Mouse (Mus musculus) lung, postnatal 0 days (tissue): ENCODE results near the gene Nup62. TPM values are rescaled to one million over a fixed set of nuclear protein-coding genes. Genes with fewer than 3 reads are reported as not detected.

Source experiments
- ATAC-seq: fragments of 200-750 bp; cut with Nextera tagmentation; 2 replicates; pipeline ENCODE4 v1.8.0; 2017; ENCODE audit warnings: moderate library complexity
- DNase-seq: peaks from one replicate; pipeline ENCODE4 v3.0.0-alpha.2; 2016; ENCODE audit warnings: low spot score
- H3K27ac ChIP-seq: fragments of 300-500 bp; sonication (generic); 2 replicates; pipeline ENCODE4 v1.5.1; 2014; ENCODE audit warnings: antibody characterized with exemption, mild to moderate bottlenecking, low read length, mixed read lengths
- H3K27me3 ChIP-seq: fragments of 300-500 bp; sonication (generic); replicated peaks from 2 replicates; pipeline ENCODE4 v1.6.1; 2014; ENCODE audit warnings: low read length, mixed read lengths; ENCODE audit not compliant: insufficient read depth
- H3K36me3 ChIP-seq: fragments of 300-500 bp; sonication (generic); 2 replicates; pipeline ENCODE4 v1.6.1; 2014; ENCODE audit warnings: low read length, mixed read lengths; ENCODE audit not compliant: insufficient read depth
- H3K4me1 ChIP-seq: fragments of 300-500 bp; sonication (generic); 2 replicates; pipeline ENCODE4 v1.6.1; 2014; ENCODE audit warnings: antibody characterized with exemption, low read depth, low read length, mixed read lengths; ENCODE audit not compliant: insufficient read depth
- H3K4me2 ChIP-seq: fragments of 300-500 bp; sonication (generic); replicated peaks from 2 replicates; pipeline ENCODE4 v1.6.1; 2014; ENCODE audit warnings: low read depth, mild to moderate bottlenecking, low read length, moderate library complexity, mixed read lengths
- H3K4me3 ChIP-seq: fragments of 300-500 bp; sonication (generic); 2 replicates; pipeline ENCODE4 v1.5.1; 2014; ENCODE audit warnings: low read depth, low read length
- H3K9ac ChIP-seq: fragments of 300-500 bp; sonication (generic); replicated peaks from 2 replicates; pipeline ENCODE4 v1.6.1; 2014; ENCODE audit warnings: low read depth, mild to moderate bottlenecking
- H3K9me3 ChIP-seq: fragments of 300-500 bp; sonication (generic); 2 replicates; pipeline ENCODE4 v1.6.1; 2016; ENCODE audit warnings: low read length, mixed read lengths
- CTCF ChIP-seq: IDR thresholded peaks from 2 replicates; pipeline ENCODE4 v1.5.1; 2016; ENCODE audit warnings: antibody characterized with exemption, mild to moderate bottlenecking
- EP300 ChIP-seq: IDR thresholded peaks from 2 replicates; pipeline ENCODE4 v1.6.1; 2016; ENCODE audit warnings: antibody characterized with exemption, mild to moderate bottlenecking, control low read depth
- WGBS: fragments of 180-500 bp; shearing (Covaris S2); extraction: QIAGEN DNeasy Blood & Tissue Kit; methylation state at CpG from one replicate; pipeline ENCODE4 v1.1.7; 2014; 5-methylcytosine and 5-hydroxymethylcytosine counted together
- polyA plus RNA-seq: library from polyadenylated mRNA; unstranded; fragments of >200 nt; fragmentation: Nextera tagmentation; extraction: Ambion mirVana; gene quantifications from 2 replicates; pipeline ENCODE4 v1.2.1, GENCODE M21; 2015

The Nup62 gene
- polyA plus RNA-seq, 1 experiment from 2014 or later = 23.8 TPM

DNA sequence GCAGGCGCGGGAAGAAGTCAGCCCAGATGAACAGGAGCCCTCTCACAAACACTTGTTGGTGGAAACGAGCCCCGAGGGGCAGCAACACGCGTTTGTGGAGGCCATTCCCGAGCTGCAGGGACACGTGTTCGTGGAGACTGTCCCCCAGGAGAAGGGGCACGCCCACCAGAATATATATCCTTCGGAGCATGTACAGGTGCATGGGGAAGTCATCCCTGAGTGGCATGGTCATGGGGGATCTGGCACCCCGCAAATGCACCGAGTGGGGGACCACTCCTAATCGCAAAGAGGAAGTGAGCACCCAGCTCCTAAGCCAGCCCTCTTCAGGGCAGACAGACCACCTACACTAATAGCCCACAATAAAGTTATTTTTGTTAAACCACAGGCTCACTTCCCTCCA lies 24.5 kb downstream of the Nup62 start:
- Histone ChIP-seq H3K27me3 (0 out of 2 replicates have a peak, but pooled peaks cover 3% of the 10 kb centered on the region), H3K9ac (no peak overlapping the region), H3K4me2 (no peak overlapping the region; the same call in 1 of the 2 replicates), H3K36me3 (peaks cover 36% of the 10 kb centered on the region), H3K4me1 (peaks cover 15% of the 10 kb centered on the region; the same call in 1 of the 2 replicates), H3K27ac (no peak overlapping the region), H3K4me3 (no peak overlapping the region), H3K9me3 (no peaks in the 10 kb centered on the region)
- no peak for ATAC-seq
- TF ChIP-seq EP300 (no peak), CTCF (no peak)
- no peak for DNase-seq
- 60% methylated on average over 14 of the region's 14 CpGs for WGBS

DNA sequence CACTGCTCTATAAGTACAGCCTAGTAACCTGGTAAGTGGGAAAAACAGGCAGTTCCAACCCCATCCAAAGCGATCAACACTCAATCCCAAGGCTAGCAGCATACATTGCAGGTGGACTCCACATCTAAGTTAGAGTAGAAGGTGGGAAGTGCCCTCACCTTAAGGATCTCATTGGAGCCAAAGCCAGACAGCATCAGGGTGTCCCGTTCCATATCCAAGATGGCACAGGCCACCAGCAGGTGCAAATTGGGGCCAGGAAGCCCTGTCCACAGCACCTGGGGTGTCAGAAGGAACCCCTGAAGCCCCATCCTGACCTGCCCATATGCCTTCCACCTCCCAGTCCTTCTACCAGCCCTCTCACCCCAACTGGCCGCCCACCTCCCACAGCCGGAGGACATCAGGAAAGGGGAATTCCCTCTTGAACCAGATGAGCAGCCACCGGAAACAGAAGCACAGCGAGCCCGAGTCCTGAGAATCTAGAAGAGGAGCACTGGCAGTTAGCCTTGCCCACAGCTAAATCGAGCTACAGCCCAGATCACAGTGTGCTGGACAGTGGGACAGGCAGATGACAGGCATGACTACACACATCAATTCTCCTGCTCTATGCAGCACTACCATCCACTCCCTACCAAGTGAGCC lies 26.1 kb downstream of the Nup62 start:
- ATAC-seq = no peak
- no peak for DNase-seq
- H3K4me2 ChIP-seq = no peak overlapping the region
- peaks cover 11% of the 10 kb centered on the region; the same call in 1 of the 2 replicates for H3K4me1 ChIP-seq
- no peaks in the 10 kb centered on the region for H3K9me3 ChIP-seq
- peaks cover 49% of the 10 kb centered on the region for H3K36me3 ChIP-seq
- 84% methylated on average over 8 of the region's 8 CpGs for WGBS
- H3K4me3 ChIP-seq = no peak overlapping the region
- no peak for TF ChIP-seq CTCF
- TF ChIP-seq EP300 = no peak
- H3K27me3 ChIP-seq = 0 out of 2 replicates have a peak, but pooled peaks cover 3% of the 10 kb centered on the region
- H3K9ac ChIP-seq = no peak overlapping the region
- H3K27ac ChIP-seq = no peak overlapping the region

- Histone ChIP-seq H3K4me1 (peaks cover 12% of the 10 kb centered on the region; the same call in 1 of the 2 replicates), H3K36me3 (peaks cover 49% of the 10 kb centered on the region), H3K9ac (no peak overlapping the region), H3K27ac (no peak overlapping the region), H3K27me3 (0 out of 2 replicates have a peak, but pooled peaks cover 3% of the 10 kb centered on the region), H3K9me3 (no peaks in the 10 kb centered on the region), H3K4me3 (no peak overlapping the region), H3K4me2 (no peak overlapping the region)
- TF ChIP-seq CTCF (no peak), EP300 (no peak)
- ATAC-seq (no peak), DNase-seq (no peak)
- 96% methylated on average over 10 of the region's 10 CpGs for WGBS
Measured at GRCm38 (mm10) chr7:44845006-44845405, 29.1 kb downstream of the Nup62 start.

GRCm38 (mm10) chr7:44846804-44847203 lies 30.9 kb downstream of the Nup62 start:
- Histone ChIP-seq H3K36me3 (peaks cover 44% of the 10 kb centered on the region), H3K4me3 (no peak overlapping the region), H3K4me1 (peaks cover 14% of the 10 kb centered on the region; the same call in 1 of the 2 replicates), H3K9me3 (no peaks in the 10 kb centered on the region), H3K4me2 (no peak overlapping the region), H3K9ac (no peak overlapping the region), H3K27me3 (no peaks in the 10 kb centered on the region), H3K27ac (no peak overlapping the region)
- DNase-seq (no peak), ATAC-seq (no peak)
- WGBS = 90% methylated on average over 7 of the region's 7 CpGs
- TF ChIP-seq CTCF (no peak), EP300 (no peak)

GRCm38 (mm10) chr7:44847772-44848171 lies 31.9 kb downstream of the Nup62 start:
- ATAC-seq = no peak
- H3K27me3 ChIP-seq = no peaks in the 10 kb centered on the region
- H3K4me2 ChIP-seq = peak overlapping the region; percentile 60
- H3K9ac ChIP-seq = peak overlapping the region; percentile 41
- no peak for TF ChIP-seq EP300
- no peak for TF ChIP-seq CTCF
- 67% methylated on average over 5 of the region's 5 CpGs for WGBS
- H3K36me3 ChIP-seq = peaks cover 34% of the 10 kb centered on the region
- DNase-seq = no peak
- peak overlapping the region; percentile 82 for H3K4me3 ChIP-seq
- H3K9me3 ChIP-seq = no peaks in the 10 kb centered on the region
- H3K4me1 ChIP-seq = peaks cover 14% of the 10 kb centered on the region; the same call in 1 of the 2 replicates
- 0 out of 2 replicates have a peak overlapping the region, but pooled peaks have one; percentile 91 for H3K27ac ChIP-seq

DNA sequence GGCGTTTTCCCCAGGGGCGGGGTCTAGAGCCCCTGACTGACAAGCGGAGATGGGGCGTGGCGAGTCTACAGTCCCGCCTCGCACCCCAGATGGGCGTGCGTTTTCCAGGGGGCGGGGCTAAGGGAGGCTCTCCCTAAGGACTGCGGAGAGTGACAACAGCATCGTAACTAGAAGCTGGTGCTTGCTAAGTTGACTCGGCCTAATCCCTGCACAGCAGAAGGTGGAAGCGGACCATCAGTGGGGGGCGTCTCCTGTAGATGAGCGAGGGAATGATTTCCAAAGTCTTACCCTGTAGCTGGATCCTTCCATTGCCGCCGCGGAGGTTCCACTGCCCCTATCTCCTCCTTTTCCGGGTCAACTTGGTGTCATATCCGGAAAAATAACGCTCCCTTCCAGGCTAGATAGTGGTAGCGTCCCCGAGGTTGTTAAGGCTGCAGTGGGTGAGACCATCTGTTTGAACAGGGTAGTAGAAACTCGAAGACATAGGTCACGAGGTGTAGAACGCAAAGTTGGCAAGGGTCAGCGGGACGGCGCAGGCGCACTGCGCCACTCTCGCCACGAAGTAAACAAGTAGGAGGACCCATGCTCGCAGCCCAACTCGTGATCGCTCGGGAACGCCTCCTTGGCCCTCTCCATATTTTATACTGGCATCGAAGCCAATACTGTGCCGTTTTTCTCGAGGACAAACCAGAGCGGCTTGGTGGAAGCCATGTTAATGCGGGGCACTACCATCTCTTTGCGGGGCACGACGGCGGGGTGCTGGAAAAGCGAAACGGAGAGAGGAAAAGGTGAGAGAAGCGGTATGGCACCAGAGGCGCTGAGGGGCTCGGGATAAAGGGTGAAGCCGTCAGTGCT lies 32.9 kb downstream of the Nup62 start, which contains the start of the genes Akt1s1 and Tbc1d17:
TSS of gene Akt1s1 (plus strand) at position 431 of the 855 bp plus-strand sequence.
TSS of gene Tbc1d17 (minus strand) at position 519 of the 855 bp plus-strand sequence.
- peak within 1 kb of the TSS; percentile 76 for H3K9ac ChIP-seq
- peak within 1 kb of the TSS; percentile 98 for H3K27ac ChIP-seq
- H3K27me3 ChIP-seq = no peaks in the 10 kb centered on the region
- peak within 1 kb of the TSS; percentile 82 for H3K4me3 ChIP-seq
- DNase-seq (peak; percentile 99), ATAC-seq (peak; percentile 86)
- H3K4me2 ChIP-seq = peak within 1 kb of the TSS; percentile 88
- peaks cover 29% of the 10 kb centered on the region for H3K36me3 ChIP-seq
- no peak; the same call in 1 of the 2 replicates for TF ChIP-seq CTCF
- TF ChIP-seq EP300 = peak; percentile 85
- no peaks in the 10 kb centered on the region for H3K9me3 ChIP-seq
- H3K4me1 ChIP-seq = peaks cover 18% of the 10 kb centered on the region; the same call in 1 of the 2 replicates
- WGBS = under 1% methylated on average over 54 of the region's 54 CpGs
